Mouse (Mus musculus) urinary bladder, postnatal 25 days (tissue): ENCODE data around the gene Stard9.

ENCODE experiments used
- DNase-seq: peaks from one replicate; pipeline ENCODE4 v3.0.0; 2022; ENCODE audit warnings: low spot score

The Stard9 gene

DNA sequence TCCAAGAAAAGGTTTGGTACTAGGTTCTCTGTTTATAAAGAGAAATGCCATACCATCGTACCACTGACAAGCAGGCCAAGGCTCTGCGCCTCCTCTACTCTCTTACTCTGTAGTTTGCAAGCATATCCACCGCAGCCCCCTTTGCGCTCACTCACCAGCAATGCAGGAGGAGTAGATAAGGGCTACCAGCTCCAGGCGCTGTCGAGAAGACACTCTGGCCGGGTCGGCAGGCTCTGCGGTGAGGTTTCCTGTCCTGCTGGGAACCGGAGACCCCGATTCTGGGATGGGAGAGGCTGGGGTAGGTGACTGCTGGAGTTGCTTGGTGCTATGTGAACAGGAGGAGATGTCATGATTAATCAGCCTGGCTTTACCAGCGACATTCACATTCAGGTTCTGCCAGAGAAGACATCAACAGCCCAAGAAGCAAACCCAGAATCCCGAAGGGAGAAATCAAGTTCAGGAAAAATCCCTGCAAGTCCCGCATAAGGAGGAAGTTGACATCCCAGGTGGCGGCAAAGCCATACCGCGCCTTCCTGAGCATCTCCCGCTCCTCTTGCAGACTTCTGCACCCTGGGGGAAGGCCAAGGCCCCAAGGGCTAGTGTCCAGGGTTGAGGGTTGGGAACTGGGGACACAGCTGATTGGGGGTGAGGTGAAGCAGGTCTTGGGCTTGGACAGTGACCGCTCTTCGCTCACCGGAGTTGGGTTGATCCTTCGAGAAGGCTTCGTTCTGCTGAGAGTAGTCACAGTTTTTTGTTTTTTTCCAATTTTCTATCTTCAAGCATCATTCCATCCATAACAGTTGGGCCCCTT, 101.1 kb downstream of the Stard9 start:
- DNase-seq, result no peak

DNA sequence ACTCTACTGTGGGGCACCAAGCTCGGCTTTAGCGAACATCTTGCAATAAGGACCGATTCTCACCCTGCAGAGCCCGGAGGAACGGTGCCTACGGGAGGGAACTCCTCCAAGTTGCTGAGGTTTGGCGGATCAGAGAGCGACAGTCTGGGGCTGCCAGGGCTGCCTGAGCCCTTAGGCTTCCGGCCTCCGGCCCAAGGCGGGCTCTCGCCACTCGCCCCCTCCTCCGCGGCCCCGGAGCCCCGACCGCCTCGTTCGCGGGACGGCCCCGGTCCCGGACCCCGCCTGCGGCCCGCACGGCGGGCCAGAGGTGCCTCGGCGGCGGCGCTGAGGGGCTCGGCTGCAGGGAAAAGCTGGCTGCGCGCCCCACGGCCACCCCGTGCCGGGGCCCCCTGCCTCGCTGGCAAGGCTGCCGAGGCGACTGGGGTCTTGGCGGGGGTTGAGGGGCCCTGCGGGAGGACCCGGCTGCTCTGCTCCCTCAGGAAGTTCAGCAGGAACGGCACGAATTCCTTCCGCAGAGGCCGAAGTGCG, 101.8 kb downstream of the Stard9 start:
- DNase-seq, result peak; percentile 23

DNA sequence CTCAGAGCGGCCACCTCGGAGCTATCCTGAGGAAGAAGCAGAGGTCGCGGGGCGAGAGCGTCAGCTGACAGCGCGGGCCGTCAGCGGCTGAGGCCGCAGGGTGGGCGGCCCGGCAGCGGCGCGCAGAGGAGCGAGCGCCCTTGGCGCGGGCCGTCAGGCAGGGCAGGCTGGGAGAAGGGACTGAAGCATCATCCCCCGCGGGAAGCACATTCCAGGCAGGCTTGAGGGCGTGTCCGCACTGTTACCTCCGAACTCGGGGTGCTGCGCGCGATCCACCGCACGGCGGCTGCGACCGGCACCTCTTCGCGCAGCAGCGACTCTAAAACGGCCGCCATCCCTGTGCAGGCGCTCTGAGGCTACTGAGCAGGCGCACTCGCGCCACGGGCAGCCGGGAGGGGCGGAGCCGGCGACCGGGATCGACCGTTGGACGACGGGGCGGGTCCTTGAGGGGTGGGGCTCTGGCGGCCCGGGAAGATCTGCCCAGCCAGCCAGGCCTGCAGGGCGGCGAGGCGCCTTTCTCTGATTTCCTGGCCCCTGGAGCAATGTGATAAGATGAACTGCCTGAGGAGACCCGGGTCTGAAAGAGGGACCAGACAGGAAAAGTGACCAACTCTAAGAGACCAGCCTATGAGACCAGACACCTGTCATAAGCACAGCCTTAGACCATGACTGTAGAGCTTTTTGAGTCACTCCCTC, 102.4 kb downstream of the Stard9 start:
- DNase-seq, result peak; percentile 88

DNA sequence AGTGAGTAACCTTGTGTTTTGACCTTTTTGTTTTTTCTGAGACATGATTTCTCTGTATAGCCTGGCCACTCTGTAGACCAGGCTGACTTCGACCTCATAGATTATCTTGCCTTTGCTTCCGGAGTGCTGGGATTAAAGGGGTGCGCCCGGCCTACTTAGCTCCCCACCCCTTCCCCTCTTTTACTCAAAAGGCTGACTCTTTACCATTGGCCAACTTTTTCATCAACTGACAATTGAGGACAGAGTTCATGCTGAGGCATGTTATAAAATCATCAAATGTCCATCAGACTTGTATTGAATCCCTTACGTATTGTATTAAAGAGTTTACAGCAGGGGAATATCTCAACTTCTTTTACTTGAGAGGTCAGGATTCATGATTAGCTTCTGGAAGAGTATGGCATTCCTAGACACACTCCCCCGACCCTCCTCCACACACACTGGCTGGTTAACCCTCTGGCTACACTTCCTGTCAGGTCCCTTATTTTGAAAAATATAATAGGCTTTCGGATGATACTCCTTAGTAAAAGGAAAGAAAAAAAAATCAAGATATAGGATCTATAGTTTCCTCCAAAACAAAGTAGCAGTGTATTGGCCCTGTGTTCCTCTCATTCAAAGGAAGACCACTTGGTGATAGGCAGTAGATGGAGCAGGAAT, 103.1 kb downstream of the Stard9 start:
- DNase-seq, result no peak

DNA sequence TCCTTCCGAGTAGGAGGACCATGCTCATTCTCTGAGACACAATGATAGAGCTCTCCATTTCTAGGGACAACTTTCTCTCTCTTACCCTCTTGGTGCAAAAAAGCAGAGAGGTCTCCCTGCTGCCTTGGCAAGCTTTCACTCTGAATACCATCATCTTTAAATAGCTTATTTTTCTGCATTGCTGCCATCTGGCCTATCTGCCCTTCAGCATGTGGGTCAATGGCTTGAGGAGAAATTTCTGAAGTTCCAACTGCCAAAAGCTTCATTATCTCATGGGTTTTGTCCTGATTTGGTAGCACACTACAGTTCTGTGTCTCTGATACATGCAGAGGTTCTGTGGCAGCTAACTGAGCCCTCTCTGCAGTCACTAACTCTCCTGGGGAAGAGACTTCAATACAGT, 116.6 kb downstream of the Stard9 start:
- no peak for DNase-seq

DNA sequence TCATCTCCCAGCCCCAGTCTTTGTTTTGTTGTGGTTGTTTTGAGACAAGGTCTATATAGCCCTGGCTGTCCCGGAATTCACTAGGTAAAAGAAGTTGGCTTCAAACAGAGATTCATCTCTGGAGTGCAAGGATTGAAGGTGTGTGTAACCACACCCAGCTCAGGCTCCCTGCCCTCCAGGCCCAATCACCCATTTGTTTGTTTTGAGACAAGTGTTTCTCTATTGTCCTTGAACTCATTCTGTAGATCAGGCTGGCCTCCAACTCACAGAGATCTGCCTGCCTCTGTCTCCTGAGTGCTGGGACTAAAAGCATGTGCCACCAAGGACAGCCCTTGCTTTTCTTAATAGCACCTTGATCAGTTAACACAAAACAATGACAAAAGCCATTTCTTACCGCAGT, 119.1 kb downstream of the Stard9 start:
- DNase-seq, result no peak

DNA sequence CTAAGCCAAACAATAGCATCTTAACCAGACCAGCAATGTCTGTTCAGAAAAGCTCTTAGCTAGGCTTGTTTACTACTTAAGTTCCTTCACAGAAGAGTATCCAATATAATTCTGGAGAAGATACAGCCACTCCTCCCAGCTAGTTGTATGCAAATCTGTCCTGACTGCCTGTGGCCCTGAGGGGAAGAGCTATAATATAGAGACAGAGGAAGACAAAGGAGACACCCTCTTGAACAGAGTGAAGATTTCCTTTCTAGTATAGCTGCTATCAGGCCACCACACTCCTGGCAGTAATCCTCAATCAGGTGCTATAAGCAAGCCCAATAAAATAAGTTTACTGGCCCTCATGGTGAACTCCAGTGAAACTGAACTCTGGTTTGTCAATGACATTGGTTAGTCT, 133.0 kb downstream of the Stard9 start:
- no peak for DNase-seq

DNA sequence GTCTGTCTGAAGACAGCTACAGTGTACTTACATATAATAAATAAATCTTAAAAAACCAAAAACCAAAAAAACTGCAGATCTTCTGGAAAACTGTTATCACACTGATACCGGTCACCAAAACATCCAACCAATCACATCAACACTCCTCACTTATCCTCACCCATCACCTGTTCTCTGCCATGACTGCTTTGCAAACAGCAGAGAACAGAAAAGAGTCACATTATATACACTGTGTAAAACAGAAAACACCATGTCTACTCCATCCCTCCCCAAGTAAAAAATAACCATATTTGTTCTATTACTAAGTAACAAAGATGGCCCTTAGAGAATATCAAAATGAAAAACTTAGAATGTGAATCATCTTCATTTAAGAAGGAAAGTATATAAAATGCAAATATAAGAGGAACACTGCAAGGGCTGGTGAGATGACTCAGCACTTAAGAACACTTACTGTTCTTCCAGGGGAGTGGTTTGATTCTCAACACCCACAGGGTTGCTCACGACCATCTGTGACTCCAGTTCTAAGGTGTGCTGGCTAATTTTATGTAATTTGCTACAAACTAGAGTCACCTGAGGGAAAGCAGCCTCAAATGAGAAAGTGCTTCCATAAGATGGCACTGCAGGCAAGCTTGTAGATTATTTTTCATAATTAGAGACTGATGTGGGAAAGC, 141.5 kb downstream of the Stard9 start:
- DNase-seq, result no peak
